Mouse (Mus musculus) stomach, postnatal 0 days (tissue): Measurements from ENCODE around the gene Dst. TPM values are rescaled to one million over a fixed set of nuclear protein-coding genes. Genes with fewer than 3 reads are reported as not detected.

Experiments used
- ATAC-seq: fragments of 200-750 bp; cut with Nextera tagmentation; 2 replicates; pipeline ENCODE4 v1.8.0; 2017; ENCODE audit not compliant: low FRiP score, low TSS enrichment
- DNase-seq: peaks from one replicate; pipeline ENCODE4 v3.0.0-alpha.2; 2016; ENCODE audit warnings: low spot score
- H3K27ac ChIP-seq: fragments of 300-500 bp; sonication (generic); replicated peaks from 2 replicates; pipeline ENCODE4 v1.5.1; 2014; ENCODE audit warnings: mild to moderate bottlenecking, control low read depth
- H3K27me3 ChIP-seq: fragments of 300-500 bp; sonication (generic); 2 replicates; pipeline ENCODE4 v1.6.1; 2014; ENCODE audit warnings: low read length; ENCODE audit not compliant: control insufficient read depth, insufficient read depth
- H3K36me3 ChIP-seq: fragments of 300-500 bp; sonication (generic); 2 replicates; pipeline ENCODE4 v1.6.1; 2014; ENCODE audit warnings: low read length, mixed read lengths; ENCODE audit not compliant: control insufficient read depth, insufficient read depth
- H3K4me1 ChIP-seq: fragments of 300-500 bp; sonication (generic); replicated peaks from 2 replicates; pipeline ENCODE4 v1.6.1; 2014; ENCODE audit warnings: antibody characterized with exemption; ENCODE audit not compliant: control insufficient read depth, insufficient read depth
- H3K4me2 ChIP-seq: fragments of 300-500 bp; sonication (generic); replicated peaks from 2 replicates; pipeline ENCODE4 v1.6.1; 2014; ENCODE audit warnings: low read depth, mild to moderate bottlenecking, control low read depth, moderate library complexity
- H3K4me3 ChIP-seq: fragments of 300-500 bp; sonication (generic); 2 replicates; pipeline ENCODE4 v1.5.1; 2014; ENCODE audit warnings: low read depth, low read length, control low read depth
- H3K9ac ChIP-seq: fragments of 300-500 bp; sonication (generic); 2 replicates; pipeline ENCODE4 v1.6.1; 2014; ENCODE audit warnings: mild to moderate bottlenecking, low read length, control low read depth, mixed read lengths
- H3K9me3 ChIP-seq: fragments of 300-500 bp; sonication (generic); 2 replicates; pipeline ENCODE4 v1.6.1; 2016; ENCODE audit warnings: low read length; ENCODE audit not compliant: control insufficient read depth
- CTCF ChIP-seq: IDR thresholded peaks from 2 replicates; pipeline ENCODE4 v1.5.1; 2016; ENCODE audit warnings: antibody characterized with exemption, low read depth, mild to moderate bottlenecking, moderate library complexity
- EP300 ChIP-seq: optimal IDR thresholded peaks from 2 replicates; pipeline ENCODE3; 2016; ENCODE audit warnings: antibody characterized with exemption
- WGBS: fragments of 180-500 bp; shearing (Covaris S2); extraction: QIAGEN DNeasy Blood & Tissue Kit; methylation state at CpG from one replicate; pipeline ENCODE4 v1.1.7; 2014; 5-methylcytosine and 5-hydroxymethylcytosine counted together
- polyA plus RNA-seq: library from polyadenylated mRNA; unstranded; fragments of >200 nt; fragmentation: Nextera tagmentation; extraction: Ambion mirVana; gene quantifications from 2 replicates; pipeline ENCODE4 v1.2.1, GENCODE M21; 2015

Gene Dst
- polyA plus RNA-seq, 1 experiment from 2014 or later = 16.4 TPM

GRCm38 (mm10) chr1:34120066-34120465 lies 212.0 kb downstream of the Dst start:
- 55% methylated on average over 6 of the region's 6 CpGs for WGBS
- Histone ChIP-seq H3K4me2 (no peak overlapping the region), H3K4me3 (no peak overlapping the region), H3K27me3 (no peaks in the 10 kb centered on the region), H3K27ac (0 out of 2 replicates have a peak overlapping the region, but pooled peaks have one; percentile 3), H3K9ac (no peak overlapping the region), H3K9me3 (no peaks in the 10 kb centered on the region), H3K4me1 (no peaks in the 10 kb centered on the region), H3K36me3 (no peaks in the 10 kb centered on the region)
- no peak for TF ChIP-seq CTCF
- no peak for TF ChIP-seq EP300
- ATAC-seq = no peak
- DNase-seq = no peak

GRCm38 (mm10) chr1:34120602-34121001 lies 212.6 kb downstream of the Dst start:
- WGBS = 17% methylated on average over 6 of the region's 6 CpGs
- Histone ChIP-seq H3K4me3 (peak overlapping the region; percentile 43), H3K36me3 (no peaks in the 10 kb centered on the region), H3K4me1 (no peaks in the 10 kb centered on the region), H3K9me3 (no peaks in the 10 kb centered on the region), H3K27me3 (no peaks in the 10 kb centered on the region), H3K27ac (peak overlapping the region; percentile 86; the same call in 1 of the 2 replicates), H3K4me2 (peak overlapping the region; percentile 64), H3K9ac (peak overlapping the region; percentile 60)
- no peak for DNase-seq
- ATAC-seq = peak; percentile 91
- no peak for TF ChIP-seq CTCF
- no peak for TF ChIP-seq EP300

- Histone ChIP-seq H3K27me3 (no peaks in the 10 kb centered on the region), H3K4me1 (no peaks in the 10 kb centered on the region), H3K4me3 (peak overlapping the region; percentile 43), H3K4me2 (peak overlapping the region; percentile 64), H3K9ac (peak overlapping the region; percentile 60), H3K36me3 (no peaks in the 10 kb centered on the region), H3K9me3 (no peaks in the 10 kb centered on the region), H3K27ac (peak overlapping the region; percentile 86)
- no peak for TF ChIP-seq EP300
- no peak for TF ChIP-seq CTCF
- DNase-seq (peak; percentile 76), ATAC-seq (peak; percentile 64)
- 19% methylated on average over 29 of the region's 29 CpGs for WGBS
These were observed 213.4 kb downstream of the Dst start for GRCm38 (mm10) chr1:34121157-34122015.

- 80% methylated on average over 6 of the region's 6 CpGs for WGBS
- Histone ChIP-seq H3K4me1 (no peaks in the 10 kb centered on the region), H3K27ac (no peak overlapping the region; the same call in 1 of the 2 replicates), H3K9me3 (no peaks in the 10 kb centered on the region), H3K4me2 (peak overlapping the region; percentile 64), H3K4me3 (peak overlapping the region; percentile 43; the same call in 1 of the 2 replicates), H3K36me3 (no peaks in the 10 kb centered on the region), H3K9ac (no peak overlapping the region), H3K27me3 (no peaks in the 10 kb centered on the region)
- DNase-seq (no peak), ATAC-seq (no peak)
- TF ChIP-seq EP300 (no peak), CTCF (no peak)
These were observed 214.2 kb downstream of the Dst start for GRCm38 (mm10) chr1:34122198-34122597.

- H3K27ac ChIP-seq = no peak overlapping the region
- H3K9ac ChIP-seq = no peak overlapping the region
- H3K4me3 ChIP-seq = no peak overlapping the region
- H3K9me3 ChIP-seq = no peaks in the 10 kb centered on the region
- H3K27me3 ChIP-seq = no peaks in the 10 kb centered on the region
- ATAC-seq = peak; percentile 52
- 59% methylated on average over 1 of the region's 1 CpGs for WGBS
- no peaks in the 10 kb centered on the region for H3K4me1 ChIP-seq
- no peaks in the 10 kb centered on the region for H3K36me3 ChIP-seq
- no peak for DNase-seq
- TF ChIP-seq CTCF (no peak), EP300 (no peak)
- peak overlapping the region; percentile 11; the same call in 1 of the 2 replicates for H3K4me2 ChIP-seq
These were observed 214.9 kb downstream of the Dst start for GRCm38 (mm10) chr1:34122905-34123304.

GRCm38 (mm10) chr1:34123334-34123733 lies 215.3 kb downstream of the Dst start:
- no peaks in the 10 kb centered on the region for H3K27me3 ChIP-seq
- WGBS = 55% methylated on average over 5 of the region's 5 CpGs
- no peak overlapping the region for H3K4me3 ChIP-seq

More at GRCm38 (mm10) chr1:34123334-34123733, 215.3 kb downstream of the Dst start:
- no peaks in the 10 kb centered on the region for H3K9me3 ChIP-seq
- no peak overlapping the region for H3K9ac ChIP-seq
- no peak for TF ChIP-seq EP300
- no peak for TF ChIP-seq CTCF
- ATAC-seq = peak; percentile 40; the same call in 1 of the 2 replicates
- no peaks in the 10 kb centered on the region for H3K36me3 ChIP-seq
- H3K27ac ChIP-seq = no peak overlapping the region
- no peak for DNase-seq
- H3K4me2 ChIP-seq = peak overlapping the region; percentile 11; the same call in 1 of the 2 replicates
- no peaks in the 10 kb centered on the region for H3K4me1 ChIP-seq
